Mouse (Mus musculus): ENCODE measurements around the gene Hus1b.

Gene Hus1b

DNA sequence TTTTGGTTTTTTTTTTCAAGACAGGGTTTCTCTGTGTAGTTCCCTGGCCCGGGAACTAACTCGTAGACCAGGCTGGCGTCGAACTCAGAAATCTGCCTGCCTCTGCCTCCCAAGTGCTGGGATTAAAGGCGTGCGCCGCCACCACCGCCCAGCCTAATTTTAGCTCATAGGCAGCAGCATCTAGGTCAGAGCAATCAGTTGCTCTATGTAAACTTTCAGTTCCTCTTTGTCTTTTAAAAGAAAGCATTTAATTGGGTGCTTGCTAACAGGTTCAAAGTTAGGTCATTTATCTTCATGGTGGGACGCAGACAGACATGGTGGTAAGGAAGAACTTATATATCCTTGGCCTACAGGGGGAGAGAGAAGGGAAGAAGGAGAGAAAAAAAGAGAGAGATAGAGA, 1.6 kb upstream of the Hus1b start:
- no peak for DNase-seq (ENCODE audit: extremely low spot score, low spot score)

DNA sequence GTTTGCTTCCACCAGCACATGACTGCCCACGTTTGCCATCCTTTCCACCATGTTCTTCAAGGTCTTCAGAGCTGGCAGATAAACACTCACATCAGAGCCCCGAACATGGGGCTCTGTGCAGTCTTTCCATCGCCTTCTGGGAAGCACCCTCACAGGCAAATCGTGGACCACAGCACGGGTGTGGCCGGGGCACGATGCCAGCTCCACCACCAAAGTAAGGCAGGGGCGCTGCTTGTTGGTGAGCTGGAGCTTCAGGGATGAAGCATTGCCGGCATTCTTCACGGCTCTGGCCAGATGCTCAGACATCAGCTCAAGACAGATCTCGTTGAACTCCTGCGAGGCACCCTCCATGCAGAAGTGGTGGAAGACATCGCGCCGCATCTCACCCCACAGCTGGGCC, 430 bp downstream of the Hus1b start:
- no peak for DNase-seq (ENCODE audit: extremely low spot score, low spot score)

DNA sequence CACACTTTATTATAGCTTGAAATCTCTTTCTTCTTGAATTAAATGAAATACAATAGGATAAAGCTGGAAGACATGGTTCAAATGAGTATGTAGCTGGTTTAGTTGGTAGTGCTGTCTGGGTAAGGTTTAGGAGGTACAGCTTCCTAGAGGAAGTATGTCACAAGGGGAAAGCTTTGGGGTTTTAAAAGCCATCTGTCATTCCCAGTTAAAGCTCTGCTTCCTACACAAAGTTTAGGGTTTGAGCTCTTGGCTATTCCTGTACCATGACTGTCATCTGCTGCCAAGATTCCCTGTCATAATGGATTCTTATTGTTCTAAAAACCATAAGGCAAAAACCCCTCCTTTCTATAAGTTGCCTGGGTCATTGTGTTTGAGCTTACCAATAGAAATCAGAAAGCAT, 1.8 kb downstream of the Hus1b start:
- no peak for DNase-seq (ENCODE audit: extremely low spot score, low spot score)

DNA sequence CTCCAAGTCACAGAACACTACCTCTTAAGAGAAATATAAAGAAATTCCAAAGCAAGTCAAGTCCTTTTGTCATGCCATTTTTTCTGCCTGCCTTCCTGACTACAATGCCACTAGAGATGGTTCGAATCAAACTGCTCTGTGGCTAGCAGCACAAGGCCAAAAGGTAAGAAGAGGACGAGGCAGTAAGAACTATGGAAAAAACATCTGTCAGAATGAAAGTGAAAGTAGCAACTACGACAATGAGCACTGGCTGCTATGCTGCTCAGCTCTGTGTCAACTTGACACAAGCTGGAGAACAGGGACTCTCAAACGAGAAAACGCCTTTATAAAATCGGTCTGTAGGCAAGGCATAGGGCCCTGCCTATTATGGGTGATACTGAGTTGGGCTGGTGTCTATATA, 14.6 kb downstream of the Hus1b start:
- no peak for DNase-seq (ENCODE audit: extremely low spot score, low spot score)

DNA sequence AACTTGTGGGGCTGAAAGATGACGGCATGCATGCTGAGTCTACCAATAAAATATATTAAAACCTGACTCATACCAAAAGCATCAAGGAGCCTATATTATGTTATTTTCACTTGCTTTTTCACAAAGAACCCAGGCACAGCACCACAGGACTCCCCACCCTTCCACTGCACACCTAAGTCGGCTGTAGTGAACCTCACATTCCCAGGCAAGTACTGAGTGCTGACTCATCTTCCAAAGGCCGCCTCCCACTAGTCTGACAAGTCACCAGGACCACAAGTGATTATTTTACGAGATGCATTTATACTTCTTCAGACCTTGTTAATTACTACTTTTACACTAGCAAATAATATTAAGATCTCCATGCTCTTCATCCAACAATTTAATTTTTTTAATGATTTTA, 15.9 kb downstream of the Hus1b start:
- no peak for DNase-seq (ENCODE audit: extremely low spot score, low spot score)

DNA sequence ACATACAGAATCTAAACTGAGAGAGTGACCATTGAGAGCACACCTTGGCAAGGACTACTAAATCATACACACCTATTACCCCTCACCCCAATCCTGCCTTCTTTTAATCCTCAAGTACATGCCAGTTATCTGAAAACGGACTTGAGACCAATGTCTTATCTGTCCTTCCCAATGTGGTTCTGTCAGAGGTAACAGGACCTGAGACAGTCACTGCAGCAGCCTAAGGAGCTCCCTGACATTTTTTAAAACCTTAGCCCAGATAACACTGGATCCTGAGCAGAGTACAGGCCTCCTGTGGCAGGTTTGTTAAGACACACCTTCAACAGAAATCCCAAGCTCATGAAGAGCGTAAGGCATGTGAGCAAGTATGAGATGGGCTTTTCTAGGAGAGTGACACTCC, 18.4 kb downstream of the Hus1b start:
- no peak for DNase-seq (ENCODE audit: extremely low spot score, low spot score)

DNA sequence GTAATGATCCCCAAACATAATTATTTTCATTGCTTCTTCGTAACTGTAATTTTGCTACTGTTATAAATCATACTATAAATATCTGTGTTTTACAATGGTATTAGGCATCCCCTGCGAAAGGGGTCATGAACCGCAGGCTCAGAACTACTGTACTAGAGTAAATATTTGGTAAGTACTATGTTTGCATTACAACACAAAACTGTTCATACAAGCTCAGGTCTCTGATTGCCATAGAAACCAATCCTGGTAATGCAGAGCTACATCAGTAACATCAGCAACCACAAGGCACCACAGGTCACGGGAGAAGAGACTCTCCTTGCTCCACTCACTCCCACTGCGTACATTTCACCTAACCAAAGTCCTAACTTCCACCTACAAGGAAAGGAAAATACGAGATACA, 23.3 kb downstream of the Hus1b start:
- no peak for DNase-seq (ENCODE audit: extremely low spot score, low spot score)

DNA sequence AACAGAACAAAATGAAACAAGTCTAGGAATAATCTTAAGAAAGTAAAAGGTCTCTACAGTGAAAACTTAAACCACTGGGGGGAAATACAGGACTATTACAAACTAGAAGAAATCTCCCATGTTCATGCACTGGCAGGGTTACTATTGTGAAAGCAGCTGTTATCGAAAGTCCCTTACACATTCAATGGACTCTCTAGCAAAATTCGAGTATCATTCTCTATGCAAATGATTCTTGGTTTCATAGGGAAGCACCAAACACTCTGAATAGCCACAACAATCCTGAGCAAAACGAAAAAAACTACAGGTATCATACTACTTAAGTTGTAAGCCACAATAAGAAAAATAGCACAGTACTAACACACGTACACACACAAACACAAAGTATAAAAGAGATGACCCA, 25.6 kb downstream of the Hus1b start:
- no peak for DNase-seq (ENCODE audit: extremely low spot score, low spot score)

DNA sequence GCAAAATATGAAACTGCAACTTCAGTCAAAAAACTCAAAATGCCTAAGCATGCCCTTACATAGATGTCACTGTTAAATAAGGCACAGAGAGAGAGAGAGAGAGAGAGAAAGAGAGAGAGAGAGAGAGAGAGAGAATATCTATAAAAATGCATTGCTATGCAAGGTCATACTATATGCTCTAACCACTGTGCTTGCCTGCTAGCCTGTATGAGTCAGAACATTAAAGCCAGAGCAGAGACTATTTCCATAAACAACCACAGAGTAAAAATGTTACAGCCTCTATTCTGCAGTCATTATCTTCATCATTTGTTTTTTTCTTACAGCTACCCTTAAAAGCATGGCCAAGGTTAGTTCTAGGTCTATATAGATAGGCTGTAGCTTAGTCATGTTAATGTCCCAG, 33.8 kb downstream of the Hus1b start:
- no peak for DNase-seq (ENCODE audit: extremely low spot score, low spot score)

DNA sequence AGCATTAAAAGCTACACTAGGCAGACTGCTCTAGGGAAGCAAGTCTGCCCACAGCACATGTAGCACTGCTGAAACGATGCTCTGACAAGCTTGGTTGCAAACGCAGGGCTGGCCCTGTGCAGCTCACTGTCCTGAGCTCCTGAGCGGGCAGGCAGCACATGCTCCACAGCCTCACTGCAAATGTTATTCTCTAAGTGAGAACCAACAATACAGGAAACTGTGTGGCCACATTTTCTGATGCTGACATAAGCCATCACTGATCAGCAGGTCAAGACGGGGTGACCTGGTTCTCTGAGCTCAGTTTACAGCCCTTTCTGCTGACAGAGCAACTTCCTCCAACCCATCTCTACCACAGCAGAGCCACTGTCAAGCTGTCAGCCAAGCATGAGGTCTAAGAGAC, 34.5 kb downstream of the Hus1b start:
- DNase-seq (ENCODE audit: extremely low spot score, low spot score): no peak

DNA sequence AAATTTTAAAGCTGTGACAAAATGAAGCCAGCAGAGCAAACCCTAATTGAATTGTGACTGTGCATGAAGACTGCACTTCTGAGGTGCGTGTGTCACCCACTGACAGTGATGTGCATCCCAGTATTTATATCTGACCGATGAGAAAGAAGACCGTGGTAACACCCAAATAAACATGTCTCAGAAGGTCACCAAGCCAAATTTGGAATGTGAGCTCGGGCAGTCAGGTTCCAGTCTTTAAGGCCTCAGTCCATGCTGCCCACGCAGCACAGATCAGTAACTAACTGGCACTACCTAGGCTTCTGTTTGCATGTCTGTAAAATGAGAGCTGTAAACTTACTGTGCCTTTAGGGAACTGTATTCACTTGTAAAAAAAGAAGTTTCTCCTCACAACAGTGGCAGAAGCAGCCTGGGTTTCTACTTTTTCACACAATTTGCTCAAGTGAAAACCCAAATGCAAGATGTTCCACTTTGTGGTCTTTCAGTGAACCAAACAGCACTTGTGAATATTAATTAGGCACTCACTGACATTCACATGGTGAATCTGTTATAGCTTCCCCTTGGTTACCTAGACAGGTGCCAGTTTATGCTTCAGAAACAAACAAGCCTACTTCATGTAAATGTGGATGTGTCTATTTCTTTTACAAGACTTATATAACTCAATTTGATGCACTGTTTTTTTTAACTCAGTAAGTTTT, 35.5 kb downstream of the Hus1b start:
- DNase-seq (ENCODE audit: extremely low spot score, low spot score): no peak

DNA sequence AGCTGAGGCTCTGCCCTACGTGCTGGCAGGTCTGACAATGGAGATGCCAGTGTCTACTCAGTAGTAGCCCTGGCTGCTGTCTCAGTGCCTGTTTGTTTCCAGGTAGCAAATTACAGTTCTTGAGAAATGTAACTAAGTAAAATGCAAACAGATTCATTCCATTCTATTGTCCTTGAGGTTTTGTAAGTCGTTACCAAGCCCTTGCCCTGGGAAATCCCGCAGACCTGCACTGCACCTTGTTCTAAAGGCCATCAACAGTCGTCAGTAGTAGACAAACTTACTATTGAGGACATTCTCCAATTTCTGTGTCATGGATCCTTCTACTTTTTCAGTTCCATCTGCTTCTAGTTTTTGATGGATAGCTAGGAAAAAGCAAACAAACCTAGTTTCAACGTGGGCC, 36.7 kb downstream of the Hus1b start:
- no peak for DNase-seq (ENCODE audit: extremely low spot score, low spot score)

DNA sequence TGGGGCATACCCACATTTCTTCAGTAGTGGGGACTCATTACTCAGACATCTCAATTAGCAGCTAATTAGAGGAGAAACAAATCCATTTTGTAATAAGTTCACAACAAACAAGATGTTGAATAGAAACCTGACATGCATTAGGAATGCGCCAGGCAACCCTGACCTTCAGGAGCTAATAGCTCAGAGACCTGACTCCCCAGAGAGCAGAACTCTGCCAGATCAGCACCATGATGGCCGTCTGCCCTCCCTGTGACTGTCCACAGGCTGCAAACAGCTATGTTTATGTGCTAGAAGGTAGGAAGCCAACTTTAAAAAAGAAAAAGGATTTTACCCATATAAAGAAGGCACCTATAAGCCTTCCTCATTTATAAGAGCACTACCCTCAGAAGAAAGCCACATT, 45.3 kb downstream of the Hus1b start:
- DNase-seq (ENCODE audit: extremely low spot score, low spot score): no peak

DNA sequence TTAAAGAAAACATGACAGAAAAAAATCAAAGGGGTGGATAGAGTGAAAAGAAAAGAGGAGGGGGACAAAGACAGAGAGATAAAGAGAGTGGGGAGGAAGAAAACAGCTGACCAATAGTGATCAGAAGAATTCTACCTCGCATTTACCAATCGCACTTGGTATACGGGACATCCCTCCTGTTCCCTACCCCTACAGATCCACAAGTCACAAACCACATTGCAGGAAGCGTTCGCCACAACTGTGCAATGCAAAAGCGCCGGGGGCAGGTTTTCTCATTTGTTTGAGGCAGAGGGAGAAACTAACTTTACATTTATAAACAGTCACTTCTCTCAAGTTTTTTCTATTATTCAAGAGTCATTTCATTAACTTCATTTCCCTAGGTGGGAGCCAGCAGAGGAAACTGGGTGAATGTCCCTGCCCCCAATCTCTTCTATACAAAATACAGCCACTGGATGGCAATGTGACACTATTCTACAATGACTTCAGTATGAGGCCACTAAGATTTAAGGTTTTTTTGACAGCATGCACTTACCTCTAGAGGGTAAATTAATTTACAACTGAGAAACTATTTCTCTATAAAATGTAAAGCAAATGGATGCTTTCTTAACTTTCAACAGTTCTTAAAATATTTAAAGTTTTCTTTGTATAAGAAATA, 46.0 kb downstream of the Hus1b start:
- no peak for DNase-seq (ENCODE audit: extremely low spot score, low spot score)
